Mouse (Mus musculus) olfactory bulb, adult 2 months (tissue): Measurements from ENCODE around the gene Phldb2. TPM values are rescaled to one million over a fixed set of nuclear protein-coding genes. Genes with fewer than 3 reads are reported as not detected.

ENCODE experiments used
- H3K27ac ChIP-seq: fragments of 200-500 bp; 2 replicates; pipeline ENCODE4 v1.5.1; 2012; ENCODE audit warnings: low read depth, low read length; ENCODE audit not compliant: insufficient read depth
- H3K4me1 ChIP-seq: fragments of 200-500 bp; 2 replicates; pipeline ENCODE4 v1.6.1; 2012; ENCODE audit warnings: low read length; ENCODE audit not compliant: control insufficient read depth, insufficient read depth
- H3K4me3 ChIP-seq: fragments of 200-500 bp; 2 replicates; pipeline ENCODE4 v1.5.1; 2012; ENCODE audit warnings: mild to moderate bottlenecking, low read depth, low read length, moderate library complexity; ENCODE audit not compliant: insufficient read depth
- CTCF ChIP-seq: fragments of 200-500 bp; IDR thresholded peaks from 2 replicates; pipeline ENCODE4 v1.5.1; 2012; ENCODE audit warnings: low read depth, mild to moderate bottlenecking, low read length, moderate library complexity; ENCODE audit not compliant: insufficient read depth
- POLR2A ChIP-seq: fragments of 200-500 bp; IDR thresholded peaks from 2 replicates; pipeline ENCODE4 v1.6.1; 2012; ENCODE audit warnings: mild to moderate bottlenecking, low read depth, low read length, moderate library complexity; ENCODE audit not compliant: insufficient read depth
- WGBS: fragments of 180-500 bp; shearing (Covaris S2); methylation state at CpG from one replicate; pipeline ENCODE4 v1.1.7; 2018; 5-methylcytosine and 5-hydroxymethylcytosine counted together
- polyA plus RNA-seq: library from polyadenylated mRNA; stranded (reverse); fragments of >200 nt; gene quantifications from 2 replicates; pipeline ENCODE4 v1.2.4, GENCODE M21; 2012; ENCODE audit warnings: low replicate concordance; ENCODE audit not compliant: missing spikeins, insufficient read depth, insufficient read length

Gene Phldb2
- polyA plus RNA-seq, 1 experiment = not detected

DNA sequence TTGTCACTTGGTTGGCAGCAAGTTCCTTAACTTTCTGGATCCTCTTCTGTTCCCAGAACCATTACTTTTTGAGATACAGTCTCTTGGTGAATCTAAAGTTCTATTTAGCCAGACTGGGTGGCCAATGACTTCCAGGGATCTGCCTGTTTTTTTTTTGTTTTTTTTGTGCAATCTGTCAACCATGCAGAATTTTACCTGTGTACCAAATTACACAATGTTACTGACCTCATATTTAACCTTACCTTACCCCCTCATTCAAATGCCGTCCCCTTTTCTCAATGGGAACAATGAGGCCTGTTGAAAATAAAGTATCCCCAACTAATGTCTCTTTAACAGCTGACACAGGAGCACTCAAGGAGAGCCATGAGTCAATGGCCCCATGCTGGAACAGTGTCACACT lies 22.9 kb upstream of the Phldb2 start:
- no peaks in the 10 kb centered on the region for H3K4me1 ChIP-seq
- TF ChIP-seq CTCF (no peak), POLR2A (no peak)
- no peak overlapping the region for H3K27ac ChIP-seq
- no peak overlapping the region for H3K4me3 ChIP-seq
- 92% methylated on average over 1 of the region's 1 CpGs for WGBS

DNA sequence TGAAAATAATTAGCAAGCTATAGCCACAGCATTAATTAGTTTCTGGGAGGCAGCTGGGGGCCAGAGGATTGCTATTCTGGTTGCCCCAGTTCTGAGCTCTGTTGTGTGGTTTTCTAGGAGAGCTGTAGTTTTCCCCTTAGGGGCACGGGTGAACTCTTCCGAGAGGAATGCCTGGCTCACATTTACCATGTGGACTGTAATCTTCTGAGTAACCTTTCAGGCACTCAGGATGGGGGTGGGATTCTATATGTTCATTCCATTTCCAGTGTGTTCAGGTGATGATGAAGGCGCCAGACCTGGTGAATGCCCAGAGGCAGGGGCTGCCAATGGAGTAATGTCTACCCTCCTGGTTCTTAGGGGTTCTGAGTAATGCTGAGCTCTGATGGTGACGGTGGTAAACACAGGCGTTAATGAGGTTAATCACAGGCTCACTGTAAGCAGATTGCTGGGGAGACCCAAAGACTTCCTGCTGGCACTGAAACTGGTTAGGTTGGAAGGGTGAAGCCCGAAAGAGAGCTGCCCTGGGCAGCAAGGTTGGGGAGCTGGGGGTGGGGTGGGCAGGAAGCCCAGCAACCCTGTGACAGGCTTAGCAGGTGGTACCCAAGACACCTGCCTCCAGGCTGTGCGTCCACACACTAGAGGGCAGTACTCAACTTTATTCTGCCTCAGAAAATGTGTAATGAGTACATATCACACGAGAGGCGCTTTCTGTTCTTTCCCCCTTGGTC lies 20.7 kb upstream of the Phldb2 start:
- TF ChIP-seq CTCF (no peak), POLR2A (no peak)
- 49% methylated on average over 9 of the region's 9 CpGs for WGBS
- no peak overlapping the region for H3K27ac ChIP-seq
- H3K4me1 ChIP-seq = no peaks in the 10 kb centered on the region
- H3K4me3 ChIP-seq = no peak overlapping the region

DNA sequence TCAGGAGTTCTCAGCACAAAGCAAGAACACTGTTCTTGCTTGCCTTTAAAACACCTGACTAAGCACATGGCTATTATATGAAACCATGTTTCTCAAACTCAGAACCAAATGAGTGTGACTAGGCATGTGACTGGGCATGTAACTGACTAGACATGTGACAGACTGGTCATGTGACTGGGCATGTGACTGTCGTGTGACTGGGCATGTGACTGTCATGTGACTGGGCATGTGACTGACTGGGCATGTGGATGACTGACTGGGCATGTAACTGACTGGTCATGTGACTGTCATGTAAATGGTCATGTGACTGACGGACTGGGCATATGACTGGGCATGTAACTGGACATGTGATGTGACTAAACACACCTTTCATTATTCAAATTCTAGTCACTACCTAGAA lies 16.8 kb upstream of the Phldb2 start:
- Histone ChIP-seq H3K27ac (no peak overlapping the region), H3K4me3 (no peak overlapping the region), H3K4me1 (no peaks in the 10 kb centered on the region)
- TF ChIP-seq CTCF = no peak
- TF ChIP-seq POLR2A = no peak
- WGBS = 93% methylated on average over 2 of the region's 2 CpGs

DNA sequence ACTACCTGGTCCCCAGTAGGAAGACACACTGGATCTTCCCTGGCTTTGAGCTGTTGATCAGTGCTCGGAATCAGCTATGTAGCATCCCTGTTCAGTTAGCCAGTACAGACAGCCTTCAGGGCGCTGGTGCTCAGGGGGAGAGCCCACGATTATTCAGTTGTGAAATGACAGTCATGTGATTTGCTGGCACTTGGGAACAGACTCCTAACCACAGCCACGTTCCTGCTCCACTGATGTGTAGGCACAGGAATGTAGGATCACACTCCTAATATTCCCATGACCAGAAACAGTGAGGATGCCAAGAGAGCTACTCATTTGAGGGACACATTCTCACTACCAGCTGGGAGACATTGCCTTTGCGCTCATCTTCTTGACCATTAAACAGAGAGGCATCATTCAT lies 15.3 kb upstream of the Phldb2 start:
- no peak overlapping the region for H3K27ac ChIP-seq
- WGBS = 81% methylated on average over 5 of the region's 5 CpGs

DNA sequence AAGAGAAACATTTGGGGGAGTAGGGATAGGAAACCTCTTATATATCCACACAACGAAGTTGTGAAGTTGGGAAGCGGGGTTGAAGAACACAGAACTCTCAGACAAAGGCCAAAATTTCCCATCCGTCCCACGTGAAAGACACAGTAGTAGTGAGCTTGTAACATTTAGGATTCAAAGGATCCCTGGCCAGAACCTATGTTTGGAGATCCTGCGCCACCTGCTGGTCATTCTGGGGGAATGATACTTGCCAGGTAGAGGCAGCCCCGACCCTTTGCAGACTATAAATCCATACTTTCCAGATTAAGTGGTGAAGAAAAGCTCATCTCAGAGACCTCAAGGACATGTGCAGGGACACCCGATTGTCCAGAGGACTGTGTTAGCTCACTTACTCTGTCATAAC lies 14.1 kb upstream of the Phldb2 start:
- TF ChIP-seq POLR2A (no peak), CTCF (0 out of 2 replicates have a peak, but pooled peaks have one; percentile 13)
- no peaks in the 10 kb centered on the region for H3K4me1 ChIP-seq
- no peak overlapping the region for H3K27ac ChIP-seq
- no peak overlapping the region for H3K4me3 ChIP-seq
- WGBS = 9% methylated on average over 7 of the region's 7 CpGs

More for the DNA sequence above, 15.3 kb upstream of the Phldb2 start:
- no peak for TF ChIP-seq CTCF
- no peak for TF ChIP-seq POLR2A
- Histone ChIP-seq H3K4me3 (no peak overlapping the region), H3K4me1 (no peaks in the 10 kb centered on the region)

DNA sequence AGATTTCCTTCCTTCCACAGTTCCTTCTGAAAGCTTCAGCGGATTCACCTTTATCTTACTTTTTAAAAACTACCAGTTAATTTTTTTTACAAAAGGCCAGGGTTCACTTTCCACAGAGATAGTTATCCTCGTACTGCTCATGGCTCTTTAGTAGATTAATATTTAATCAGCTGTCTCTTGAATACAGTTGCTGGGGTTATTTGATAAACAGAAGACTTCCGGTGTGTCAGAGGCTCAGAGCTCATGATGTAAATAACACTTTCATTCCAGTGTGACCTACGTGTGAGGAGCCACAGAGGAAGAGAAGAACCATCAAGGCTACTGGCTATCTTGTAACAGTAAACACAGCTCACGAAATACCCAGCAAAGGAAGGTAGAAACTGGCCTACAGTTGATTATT lies 13.2 kb upstream of the Phldb2 start:
- Histone ChIP-seq H3K4me1 (no peaks in the 10 kb centered on the region), H3K27ac (no peak overlapping the region), H3K4me3 (no peak overlapping the region)
- WGBS = 87% methylated on average over 5 of the region's 5 CpGs
- TF ChIP-seq CTCF (no peak), POLR2A (no peak)

DNA sequence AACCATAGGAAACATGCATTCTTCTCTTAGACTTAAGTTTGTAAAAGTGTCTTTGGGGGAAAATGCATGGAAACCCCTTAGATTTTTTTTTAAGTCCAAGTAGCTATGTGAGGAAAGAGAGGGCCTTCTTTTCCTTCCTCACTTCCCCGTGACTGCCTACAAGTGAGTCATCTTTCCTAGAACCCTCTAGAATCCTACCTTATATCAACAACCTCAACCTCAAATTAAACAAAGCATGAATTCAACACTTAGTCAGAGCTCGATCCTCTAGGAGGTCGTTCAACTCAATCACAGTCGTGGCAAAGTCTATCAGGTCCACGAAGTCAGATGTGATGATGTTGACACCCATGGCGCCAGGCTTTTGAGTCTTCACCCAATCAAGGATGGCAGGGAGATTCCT lies 11.4 kb upstream of the Phldb2 start:
- Histone ChIP-seq H3K4me3 (no peak overlapping the region), H3K27ac (no peak overlapping the region), H3K4me1 (no peaks in the 10 kb centered on the region)
- WGBS = 91% methylated on average over 6 of the region's 6 CpGs
- TF ChIP-seq POLR2A (no peak), CTCF (no peak)

DNA sequence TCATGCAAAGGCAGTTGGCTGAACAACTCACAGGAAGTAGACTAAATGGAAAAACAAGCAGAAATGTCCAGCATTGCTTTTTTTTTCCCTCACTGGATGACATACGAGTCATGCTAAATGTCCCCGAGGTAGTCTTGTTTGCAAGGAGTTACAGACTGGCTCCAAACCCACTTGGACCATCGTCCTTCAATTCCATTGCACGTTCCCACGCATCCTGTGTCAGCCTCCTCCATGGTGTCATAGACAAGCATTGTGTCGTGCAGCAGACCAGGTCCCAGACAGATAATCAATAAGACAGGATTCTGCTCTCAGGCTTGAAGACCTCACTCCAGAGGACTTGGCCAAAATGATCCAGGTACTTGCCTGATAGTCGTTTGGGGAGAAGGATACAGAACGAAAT lies 10.4 kb upstream of the Phldb2 start:
- Histone ChIP-seq H3K4me1 (no peaks in the 10 kb centered on the region), H3K27ac (no peak overlapping the region), H3K4me3 (no peak overlapping the region)
- 91% methylated on average over 8 of the region's 8 CpGs for WGBS
- TF ChIP-seq POLR2A = no peak
- no peak for TF ChIP-seq CTCF

DNA sequence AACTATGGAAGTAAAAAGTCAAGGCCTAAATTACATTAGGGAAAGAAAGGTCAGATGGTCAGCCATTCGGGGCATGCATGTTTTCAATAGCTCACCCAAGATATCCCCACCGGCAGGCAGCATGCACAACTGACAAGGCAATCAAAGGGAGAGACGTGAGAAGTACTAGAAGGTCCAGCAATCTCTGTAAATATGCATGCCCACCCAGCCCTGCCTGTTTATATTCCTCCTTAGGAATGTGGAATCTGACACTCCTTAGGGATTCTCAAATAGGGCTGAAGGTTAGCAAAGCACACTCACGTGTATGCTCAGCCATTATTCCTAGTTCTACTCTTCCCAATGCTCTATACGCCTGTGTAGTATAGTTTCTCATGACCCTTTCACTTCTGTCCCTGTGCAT lies 9.7 kb upstream of the Phldb2 start:
- 86% methylated on average over 5 of the region's 5 CpGs for WGBS
- Histone ChIP-seq H3K27ac (no peak overlapping the region), H3K4me1 (no peaks in the 10 kb centered on the region), H3K4me3 (no peak overlapping the region)
- TF ChIP-seq CTCF (no peak), POLR2A (no peak)

DNA sequence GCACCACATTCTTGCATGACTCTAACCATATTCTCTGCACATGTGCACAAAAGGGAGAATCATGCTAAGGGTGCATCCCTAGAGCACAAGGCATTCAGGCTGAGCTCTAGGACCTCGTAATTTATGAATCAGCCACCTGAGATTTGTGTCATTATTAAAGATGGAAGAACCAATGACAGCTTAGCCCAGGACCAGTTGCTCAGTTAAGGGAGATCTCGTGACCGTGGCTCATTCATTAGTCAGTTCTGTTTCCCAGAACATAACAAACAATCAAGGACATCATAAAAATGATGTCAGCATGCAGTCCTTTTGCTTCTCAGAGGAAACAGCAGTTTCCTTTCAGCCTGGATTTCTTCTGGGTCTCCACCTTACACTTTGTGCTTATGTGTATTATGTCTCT lies 7.6 kb upstream of the Phldb2 start:
- no peak overlapping the region for H3K27ac ChIP-seq
- H3K4me3 ChIP-seq = no peak overlapping the region
- WGBS = 86% methylated on average over 3 of the region's 3 CpGs
- no peaks in the 10 kb centered on the region for H3K4me1 ChIP-seq
- TF ChIP-seq POLR2A (no peak), CTCF (no peak)
